Mouse (Mus musculus) liver, postnatal 0 days (tissue): Measurements from ENCODE around the gene Xpo6.

Experiments used
- CTCF ChIP-seq: sonication (generic); IDR thresholded peaks from 2 replicates; pipeline ENCODE4 v1.5.1; 2016; ENCODE audit warnings: antibody characterized with exemption, low read depth
- EP300 ChIP-seq: IDR thresholded peaks from 2 replicates; pipeline ENCODE4 v1.6.1; 2016; ENCODE audit warnings: antibody characterized with exemption, low read depth, mild to moderate bottlenecking

- no peak for TF ChIP-seq CTCF
- no peak for TF ChIP-seq EP300
Observed at GRCm38 (mm10) chr7:126054574-126054973, 145.7 kb downstream of the Xpo6 start.
